Mouse (Mus musculus) CH12.LX (cell line): ENCODE results near the gene Npcd. TPM values are rescaled to one million over a fixed set of nuclear protein-coding genes. Genes with fewer than 3 reads are reported as not detected.

ENCODE experiments used
- DNase-seq: peaks from one replicate; pipeline ENCODE4 v3.0.0-alpha.2; 2013; ENCODE audit errors: extremely low read depth
- H3K27ac ChIP-seq: 2 replicates; pipeline ENCODE4 v1.5.1; 2012; ENCODE audit warnings: low read depth, mild to moderate bottlenecking, control low read depth, moderate library complexity; ENCODE audit not compliant: insufficient read depth
- H3K27me3 ChIP-seq: replicated peaks from 2 replicates; pipeline ENCODE3; 2012; ENCODE audit warnings: inconsistent platforms
- H3K36me3 ChIP-seq, 2 experiments: replicated peaks in 1 of 2; 2 replicates each; pipeline versions ENCODE3 to v1.6.1; 2012; ENCODE audit warnings: inconsistent platforms in 1 of 2, low read length in 1 of 2, mild to moderate bottlenecking in 1 of 2, mixed read lengths in 1 of 2, moderate library complexity in 1 of 2; ENCODE audit not compliant: control insufficient read depth in 1 of 2, insufficient read depth in 1 of 2
- H3K4me1 ChIP-seq, 2 experiments: 2 replicates each; pipeline ENCODE4 v1.6.1; 2012; ENCODE audit warnings: inconsistent platforms in 1 of 2, moderate library complexity in 1 of 2; ENCODE audit not compliant: insufficient read depth in 2 of 2, control insufficient read depth in 1 of 2
- H3K4me2 ChIP-seq: 2 replicates; pipeline ENCODE4 v1.6.1; 2012; ENCODE audit warnings: low read depth, mild to moderate bottlenecking, control low read depth; ENCODE audit not compliant: poor library complexity, insufficient read depth, severe bottlenecking
- H3K4me3 ChIP-seq, 3 experiments: fragments of 150-350 bp in 1 of 3; sonication (generic) in 1 of 3; replicated peaks in 1 of 3; 2 replicates each; pipeline versions ENCODE3 to v1.5.1; 2011 to 2012; ENCODE audit warnings: low read depth in 2 of 3, low read length in 2 of 3, mild to moderate bottlenecking in 2 of 3, moderate library complexity in 2 of 3, control low read depth in 1 of 3, improper control_type of control experiment in 1 of 3, inconsistent platforms in 1 of 3, mixed read lengths in 1 of 3; ENCODE audit not compliant: poor library complexity in 1 of 3
- H3K79me2 ChIP-seq: replicated peaks from 2 replicates; pipeline ENCODE4 v1.6.1; 2012; ENCODE audit warnings: mild to moderate bottlenecking, moderate library complexity; ENCODE audit not compliant: control insufficient read depth, poor library complexity, insufficient read depth, severe bottlenecking; ENCODE audit errors: extremely low read depth
- H3K9ac ChIP-seq: 2 replicates; pipeline ENCODE4 v1.6.1; 2012; ENCODE audit warnings: low read depth, mild to moderate bottlenecking, control low read depth, moderate library complexity; ENCODE audit not compliant: insufficient read depth
- H3K9me3 ChIP-seq: replicated peaks from 2 replicates; pipeline ENCODE3; 2012; ENCODE audit warnings: low read length, inconsistent platforms, mixed read lengths
- BHLHE40 ChIP-seq: IDR thresholded peaks from 2 replicates; pipeline ENCODE4 v1.6.1; 2011; ENCODE audit warnings: mild to moderate bottlenecking, low read depth, low read length, improper control_type of control experiment
- CHD1 ChIP-seq: IDR thresholded peaks from 2 replicates; pipeline ENCODE4 v1.6.1; 2012; ENCODE audit warnings: low read depth, low read length, improper control_type of control experiment, inconsistent platforms
- CHD2 ChIP-seq: IDR thresholded peaks from 2 replicates; pipeline ENCODE4 v1.6.1; 2011; ENCODE audit warnings: low read length, improper control_type of control experiment
- CTCF ChIP-seq, 2 experiments: IDR thresholded peaks in 1 of 2; conservative IDR thresholded peaks in 1 of 2; 2 replicates each; pipeline ENCODE4 v1.5.1; 2011 to 2012; ENCODE audit warnings: low read depth in 2 of 2, low read length in 2 of 2, improper control_type of control experiment in 1 of 2, inconsistent platforms in 1 of 2, mild to moderate bottlenecking in 1 of 2, moderate library complexity in 1 of 2
- ELF1 ChIP-seq: IDR thresholded peaks from 2 replicates; pipeline ENCODE4 v1.6.1; 2014; ENCODE audit warnings: low read depth, mild to moderate bottlenecking, inconsistent platforms, low read length, improper control_type of control experiment
- EP300 ChIP-seq: IDR thresholded peaks from 2 replicates; pipeline ENCODE4 v1.6.1; 2011; ENCODE audit warnings: low read length, improper control_type of control experiment
- GABPA ChIP-seq: IDR thresholded peaks from 2 replicates; pipeline ENCODE4 v1.6.1; 2012; ENCODE audit warnings: low read depth, low read length, improper control_type of control experiment, inconsistent platforms; ENCODE audit not compliant: insufficient replicate concordance
- HCFC1 ChIP-seq: IDR thresholded peaks from 2 replicates; pipeline ENCODE4 v1.6.1; 2012; ENCODE audit warnings: low read depth, mild to moderate bottlenecking, inconsistent platforms, low read length, improper control_type of control experiment
- IRF4 ChIP-seq: IDR thresholded peaks from 2 replicates; pipeline ENCODE4 v1.6.1; 2014; ENCODE audit warnings: low read depth, mild to moderate bottlenecking, inconsistent platforms, low read length, improper control_type of control experiment
- JUN ChIP-seq: IDR thresholded peaks from 2 replicates; pipeline ENCODE4 v1.6.1; 2011; ENCODE audit warnings: low read depth, mild to moderate bottlenecking, low read length, improper control_type of control experiment, moderate library complexity; ENCODE audit not compliant: insufficient read depth
- JUND ChIP-seq: conservative IDR thresholded peaks from 2 replicates; pipeline ENCODE4 v1.6.1; 2011; ENCODE audit warnings: low read depth, low read length, improper control_type of control experiment
- MAFK ChIP-seq: IDR thresholded peaks from 2 replicates; pipeline ENCODE4 v1.6.1; 2011; ENCODE audit warnings: low read length, improper control_type of control experiment; ENCODE audit not compliant: insufficient replicate concordance
- MAX ChIP-seq: IDR thresholded peaks from 2 replicates; pipeline ENCODE4 v1.6.1; 2011; ENCODE audit warnings: low read length, improper control_type of control experiment
- MXI1 ChIP-seq: IDR thresholded peaks from 2 replicates; pipeline ENCODE4 v1.6.1; 2011; ENCODE audit warnings: mild to moderate bottlenecking, low read depth, low read length, improper control_type of control experiment
- NELFE ChIP-seq: IDR thresholded peaks from 2 replicates; pipeline ENCODE4 v1.6.1; 2011; ENCODE audit warnings: low read depth, low read length, improper control_type of control experiment
- NRF1 ChIP-seq: IDR thresholded peaks from 2 replicates; pipeline ENCODE4 v1.6.1; 2014; ENCODE audit warnings: low read depth, mild to moderate bottlenecking, inconsistent platforms, low read length, improper control_type of control experiment, moderate library complexity
- PAX5 ChIP-seq: IDR thresholded peaks from 2 replicates; pipeline ENCODE4 v1.6.1; 2012; ENCODE audit warnings: low read length, inconsistent platforms, mixed read lengths
- RAD21 ChIP-seq: IDR thresholded peaks from 2 replicates; pipeline ENCODE4 v1.6.1; 2011; ENCODE audit warnings: low read depth, mild to moderate bottlenecking, low read length, improper control_type of control experiment, moderate library complexity
- TBP ChIP-seq: conservative IDR thresholded peaks from 2 replicates; pipeline ENCODE4 v1.6.1; 2011; ENCODE audit warnings: low read depth, low read length, improper control_type of control experiment
- UBTF ChIP-seq: IDR thresholded peaks from 2 replicates; pipeline ENCODE4 v1.6.1; 2012; ENCODE audit warnings: low read depth, mild to moderate bottlenecking, inconsistent platforms, low read length, improper control_type of control experiment, moderate library complexity
- ZC3H11A ChIP-seq: IDR thresholded peaks from 2 replicates; pipeline ENCODE4 v1.6.1; 2012; ENCODE audit warnings: low read depth, mild to moderate bottlenecking, inconsistent platforms, low read length, improper control_type of control experiment
- ZKSCAN1 ChIP-seq: IDR thresholded peaks from 2 replicates; pipeline ENCODE4 v1.6.1; 2012; ENCODE audit warnings: low read depth, inconsistent platforms, low read length, improper control_type of control experiment, borderline replicate concordance
- ZMIZ1 ChIP-seq: IDR thresholded peaks from 2 replicates; pipeline ENCODE4 v1.6.1; 2012; ENCODE audit warnings: low read depth, mild to moderate bottlenecking, inconsistent platforms, low read length, improper control_type of control experiment
- ZNF384 ChIP-seq: IDR thresholded peaks from 2 replicates; pipeline ENCODE4 v1.6.1; 2012; ENCODE audit warnings: low read depth, low read length, improper control_type of control experiment, inconsistent platforms
- dilution Hi-C: fragments of 300-500 bp; cut with MboI; formaldehyde crosslinking; loops from 2 replicates; pipeline ENCODE4 v1.14.3; 2020; ENCODE audit warnings: low sequenced_read_pairs; ENCODE audit not compliant: extremely low pct_unique_long_range_greater_than_20kb, extremely low pct_ligation_motif_present
- in situ Hi-C: fragments of 300-500 bp; cut with MboI; formaldehyde crosslinking; loops from 3 replicates; pipeline ENCODE4 v1.14.3; 2019; ENCODE audit warnings: low sequenced_read_pairs, low pct_ligation_motif_present, low pct_unique_long_range_greater_than_20kb, mixed read lengths
- polyA plus RNA-seq: library from polyadenylated mRNA; unstranded; fragments of >175 nt; gene quantifications from 2 replicates; pipeline ENCODE4 v1.2.1, GENCODE M21; 2012; ENCODE audit warnings: low read depth; ENCODE audit not compliant: insufficient read length
- total RNA-seq, 2 experiments: library from RNA; depleted of rRNA; stranded (reverse); fragments of 300-350 nt in 1 of 2; fragments of >200 nt in 1 of 2; gene quantifications; 2 replicates each; pipeline ENCODE4 v1.2.3; 2012 to 2014

The Npcd gene
- total and polyA plus RNA-seq, 3 experiments = 0.59 TPM; not detected in 2

DNA sequence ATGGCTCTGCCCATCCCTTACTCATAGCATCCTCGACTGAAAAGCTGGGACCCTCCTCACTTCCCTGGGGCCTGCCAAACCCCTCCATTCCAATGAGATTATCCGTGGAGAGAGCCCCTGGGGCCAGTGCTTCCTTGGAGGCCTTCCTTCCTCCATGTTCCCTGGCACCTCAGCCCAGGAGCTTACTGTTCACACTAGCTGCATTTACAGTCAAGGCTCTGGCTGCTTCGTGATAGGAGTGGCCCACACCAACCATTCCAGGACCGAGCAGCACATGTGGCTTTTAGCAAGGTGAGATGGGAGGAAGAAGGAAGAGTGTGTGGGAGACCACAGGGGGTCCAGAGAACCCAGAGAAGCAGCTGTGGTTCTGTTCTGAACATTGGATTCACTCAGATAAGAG, 80.2 kb downstream of the Npcd start:
- peaks cover 0 to 19% of the 10 kb centered on the region in 2 experiments for H3K36me3 ChIP-seq
- H3K4me2 ChIP-seq = no peak overlapping the region
- DNase-seq = no peak
- H3K79me2 ChIP-seq = no peaks in the 10 kb centered on the region
- dilution Hi-C loops = no loop called here
- H3K4me1 ChIP-seq = peaks cover 0 to 35% of the 10 kb centered on the region in 2 experiments; a peak in 2 of 4 replicates
- H3K27me3 ChIP-seq = no peaks in the 10 kb centered on the region
- no peak overlapping the region for H3K9ac ChIP-seq
- H3K27ac ChIP-seq = no peak overlapping the region
- H3K9me3 ChIP-seq = no peaks in the 10 kb centered on the region
- in situ Hi-C loops = no loop called here
- H3K4me3 ChIP-seq = no peak overlapping the region
- TF ChIP-seq NELFE (no peak), JUND (no peak), ZNF384 (no peak), ZC3H11A (no peak), GABPA (no peak), HCFC1 (no peak), UBTF (no peak), ZMIZ1 (no peak), TBP (no peak), MAX (no peak), MAFK (no peak), NRF1 (no peak), RAD21 (no peak), CHD2 (no peak), IRF4 (no peak), CTCF (conservative IDR thresholded peaks at IDR 0.05 in 1 of 2, IDR thresholded peaks at IDR 0.05 in 1 of 2; ENCODE audit: low read depth in 2 of 2, low read length in 2 of 2) (no peak), CHD1 (no peak), ZKSCAN1 (no peak), JUN (no peak)

- Histone ChIP-seq H3K27me3 (no peaks in the 10 kb centered on the region), H3K9ac (no peak overlapping the region), H3K9me3 (no peaks in the 10 kb centered on the region)
These were observed 80.7 kb downstream of the Npcd start for GRCm38 (mm10) chr15:79753420-79753752.

More at GRCm38 (mm10) chr15:79753420-79753752, 80.7 kb downstream of the Npcd start:
- Histone ChIP-seq H3K4me1 (peaks cover 0 to 40% of the 10 kb centered on the region in 2 experiments; a peak in 2 of 4 replicates), H3K4me2 (no peak overlapping the region), H3K79me2 (no peaks in the 10 kb centered on the region), H3K36me3 (peaks cover 0 to 23% of the 10 kb centered on the region in 2 experiments), H3K4me3 (no peak overlapping the region), H3K27ac (no peak overlapping the region)
- DNase-seq = no peak
- no peak for TF ChIP-seq ZC3H11A
- no peak for TF ChIP-seq MXI1
- TF ChIP-seq ELF1 = no peak
- no peak for TF ChIP-seq PAX5
- TF ChIP-seq HCFC1 = no peak
- no peak for TF ChIP-seq IRF4
- no peak for TF ChIP-seq BHLHE40
- TF ChIP-seq EP300 = no peak
- in situ Hi-C loops (no loop called here), dilution Hi-C loops (no loop called here)
